Mouse (Mus musculus) MEL (cell line): ENCODE results near the gene Fam208b.

Source experiments
- CTCF ChIP-seq, 3 experiments: IDR thresholded peaks in 2 of 3; conservative IDR thresholded peaks in 1 of 3; 2 replicates each; pipeline ENCODE4 v1.5.1; 2011 to 2012; ENCODE audit warnings: low read length in 3 of 3, low read depth in 2 of 3, mild to moderate bottlenecking in 2 of 3, improper control_type of control experiment in 1 of 3, inconsistent platforms in 1 of 3, mixed read lengths in 1 of 3, moderate library complexity in 1 of 3; ENCODE audit not compliant: control insufficient read depth in 1 of 3, insufficient read depth in 1 of 3, poor library complexity in 1 of 3, severe bottlenecking in 1 of 3
- NRF1 ChIP-seq: IDR thresholded peaks from 2 replicates; pipeline ENCODE4 v1.6.1; 2014; ENCODE audit warnings: low read depth, mild to moderate bottlenecking, inconsistent platforms, low read length, improper control_type of control experiment, moderate library complexity; ENCODE audit not compliant: poor library complexity, insufficient read depth, severe bottlenecking
- USF1 ChIP-seq: IDR thresholded peaks from 2 replicates; pipeline ENCODE4 v1.6.1; 2014; ENCODE audit warnings: low read depth, mild to moderate bottlenecking, inconsistent platforms, low read length, improper control_type of control experiment, moderate library complexity

DNA sequence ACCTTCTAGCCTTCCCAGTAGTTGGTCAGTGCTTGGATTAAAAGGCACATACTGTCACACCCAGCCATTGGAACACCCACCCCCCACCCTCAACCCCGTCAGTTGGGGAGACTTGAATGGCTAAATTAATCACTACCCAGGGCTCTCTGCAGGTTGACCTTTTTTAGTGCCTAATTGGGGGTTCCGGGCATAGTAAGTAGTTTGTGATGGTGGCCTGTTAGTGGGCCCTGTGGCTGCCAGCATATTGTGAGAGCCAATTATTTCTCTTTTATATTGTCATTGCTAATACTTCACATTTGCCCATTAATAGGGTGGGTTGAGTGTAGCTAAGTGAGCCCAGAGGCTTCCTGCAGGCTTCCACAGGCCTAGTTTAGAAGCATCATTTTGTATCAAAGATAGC lies 70.7 kb downstream of the Fam208b start:
- TF ChIP-seq USF1 = no peak
- no peak for TF ChIP-seq NRF1
- TF ChIP-seq CTCF (IDR thresholded peaks at IDR 0.05 in 2 of 3, conservative IDR thresholded peaks at IDR 0.05 in 1 of 3; ENCODE audit: control insufficient read depth in 1 of 3, insufficient read depth in 1 of 3, low read depth in 2 of 3, low read length in 3 of 3, poor library complexity in 1 of 3, severe bottlenecking in 1 of 3) = no peak
